Mouse (Mus musculus): Measurements from ENCODE around the gene Polg2.
"Not testable (repeated sequence)": the region's sequence is repeated elsewhere in the genome, so short reads cannot be mapped to it uniquely, and the experiment has no call there.

Gene Polg2

GRCm38 (mm10) chr11:106779388-106780088 is at the start of gene Polg2:
Polg2 (minus strand) TSS chr11:106779537.
- peak; percentile 89 to 95 for DNase-seq (ENCODE audit: low spot score in 2 of 2)

- no peak for DNase-seq (ENCODE audit: low spot score in 2 of 2)
Measured at GRCm38 (mm10) chr11:106828079-106828478, 48.7 kb upstream of the Polg2 start.

GRCm38 (mm10) chr11:106824403-106824802 is 45.1 kb upstream of the Polg2 start:
- DNase-seq (ENCODE audit: low spot score in 2 of 2): no peak

GRCm38 (mm10) chr11:106823741-106824140 is 44.4 kb upstream of the Polg2 start:
- DNase-seq (ENCODE audit: low spot score in 2 of 2): no peak

- no peak for DNase-seq (ENCODE audit: low spot score in 2 of 2)
Measured at GRCm38 (mm10) chr11:106822911-106823310, 43.6 kb upstream of the Polg2 start.

- DNase-seq (ENCODE audit: low spot score in 2 of 2): no peak
Measured at GRCm38 (mm10) chr11:106822491-106822890, 43.2 kb upstream of the Polg2 start.

- DNase-seq (ENCODE audit: low spot score in 2 of 2): no peak
Measured at GRCm38 (mm10) chr11:106821397-106821796, 42.1 kb upstream of the Polg2 start.

GRCm38 (mm10) chr11:106820972-106821371 is 41.6 kb upstream of the Polg2 start:
- DNase-seq (ENCODE audit: low spot score in 2 of 2): no peak

- DNase-seq (ENCODE audit: low spot score in 2 of 2): no peak
Measured at GRCm38 (mm10) chr11:106820252-106820651, 40.9 kb upstream of the Polg2 start.

- no peak for DNase-seq (ENCODE audit: low spot score in 2 of 2)
Measured at GRCm38 (mm10) chr11:106819595-106819994, 40.3 kb upstream of the Polg2 start.

- DNase-seq (ENCODE audit: low spot score in 2 of 2): no peak
Measured at GRCm38 (mm10) chr11:106818341-106818740, 39.0 kb upstream of the Polg2 start.

- DNase-seq (ENCODE audit: low spot score in 2 of 2): no peak
Measured at GRCm38 (mm10) chr11:106817808-106818207, 38.5 kb upstream of the Polg2 start.

- DNase-seq (ENCODE audit: low spot score in 2 of 2): no peak
Measured at GRCm38 (mm10) chr11:106817156-106817555, 37.8 kb upstream of the Polg2 start.

- no peak for DNase-seq (ENCODE audit: low spot score in 2 of 2)
Measured at GRCm38 (mm10) chr11:106816316-106816715, 37.0 kb upstream of the Polg2 start.

- DNase-seq (ENCODE audit: low spot score in 2 of 2): no peak
Measured at GRCm38 (mm10) chr11:106815761-106816160, 36.4 kb upstream of the Polg2 start.

- DNase-seq (ENCODE audit: low spot score in 2 of 2): no peak
Measured at GRCm38 (mm10) chr11:106815331-106815730, 36.0 kb upstream of the Polg2 start.

GRCm38 (mm10) chr11:106814601-106815320 is 35.4 kb upstream of the Polg2 start:
- DNase-seq (ENCODE audit: low spot score in 2 of 2): no peak

GRCm38 (mm10) chr11:106812410-106813136 is 33.2 kb upstream of the Polg2 start:
- DNase-seq (ENCODE audit: low spot score in 2 of 2): no peak

- DNase-seq (ENCODE audit: low spot score in 2 of 2): not testable (repeated sequence)
Measured at GRCm38 (mm10) chr11:106807442-106807841, 28.1 kb upstream of the Polg2 start.

- no peak for DNase-seq (ENCODE audit: low spot score in 2 of 2)
Measured at GRCm38 (mm10) chr11:106802069-106802627, 22.8 kb upstream of the Polg2 start.

GRCm38 (mm10) chr11:106795679-106796078 is 16.3 kb upstream of the Polg2 start:
- no peak for DNase-seq (ENCODE audit: low spot score in 2 of 2)

GRCm38 (mm10) chr11:106793846-106794245 is 14.5 kb upstream of the Polg2 start:
- DNase-seq (ENCODE audit: low spot score in 2 of 2): no peak

All from spleen, postnatal 4 days (tissue).